Mouse (Mus musculus) embryonic stem cell, embryonic (primary cell): Measurements from ENCODE around the gene Cd40lg.

Source experiments
- CTCF ChIA-PET, 4 experiments: fragments of 300-600 bp in 2 of 4; fragments of 350-600 bp in 2 of 4; sonication (Branson Sonifier 250); formaldehyde crosslinking; loops; one replicate each; lab custom pipeline; 2022; ENCODE audit warnings: inconsistent platforms in 2 of 4; lab: Charles Lee
- POLR2A ChIA-PET, 4 experiments: fragments of 300-600 bp in 2 of 4; fragments of 350-600 bp in 2 of 4; sonication (Branson Sonifier 250); formaldehyde crosslinking; loops; one replicate each; lab custom pipeline; 2022; ENCODE audit warnings: antibody characterized with exemption in 4 of 4, inconsistent platforms in 1 of 4; lab: Charles Lee

Cd40lg gene

GRCm38 (mm10) chrX:57211876-57212275, at the start of gene Cd40lg:
Gene Cd40lg (plus strand): TSS chrX:57212143.
- POLR2A ChIA-PET: no interaction called here
- CTCF ChIA-PET: no interaction called here

GRCm38 (mm10) chrX:57166549-57166948, 45.4 kb upstream of the Cd40lg start:
- ChIA-PET CTCF (no interaction called here), POLR2A (interaction anchor here in 1 of 4 experiments (0.9 kb wide), 1 partner anchor 226 kb away, joined by 3 read pairs; the partner anchor contains the start of gene Rbmx)

- POLR2A ChIA-PET: no interaction called here
These were observed 40.7 kb upstream of the Cd40lg start for GRCm38 (mm10) chrX:57171269-57171668.

GRCm38 (mm10) chrX:57177225-57177779, 34.6 kb upstream of the Cd40lg start:
- ChIA-PET CTCF (interaction anchor here in 1 of 4 experiments (0.5 kb wide), 1 partner anchor 124 kb away, joined by 3 read pairs; no protein-coding TSS in a partner anchor), POLR2A (no interaction called here)

More at GRCm38 (mm10) chrX:57171269-57171668, 40.7 kb upstream of the Cd40lg start:
- CTCF ChIA-PET: no interaction called here

GRCm38 (mm10) chrX:57182470-57182869, 29.5 kb upstream of the Cd40lg start:
- POLR2A ChIA-PET: no interaction called here
- CTCF ChIA-PET: no interaction called here

- ChIA-PET POLR2A (no interaction called here), CTCF (no interaction called here)
These were observed 28.6 kb upstream of the Cd40lg start for GRCm38 (mm10) chrX:57183359-57183758.

GRCm38 (mm10) chrX:57187301-57187700, 24.6 kb upstream of the Cd40lg start:
- ChIA-PET CTCF (no interaction called here), POLR2A (no interaction called here)

- POLR2A ChIA-PET: interaction anchor here in 1 of 4 experiments (1.1 kb wide), 1 partner anchor 86 kb away, joined by 5 read pairs; no protein-coding TSS in a partner anchor
- CTCF ChIA-PET: no interaction called here
These were observed 22.6 kb upstream of the Cd40lg start for GRCm38 (mm10) chrX:57189335-57189734.

GRCm38 (mm10) chrX:57196319-57196718, 15.6 kb upstream of the Cd40lg start:
- ChIA-PET POLR2A (interaction anchor here in 1 of 4 experiments (1.3 kb wide), 1 partner anchor 197 kb away, joined by 4 read pairs; the partner anchor contains the start of gene Rbmx), CTCF (interaction anchor here in 1 of 4 experiments (0.5 kb wide), 1 partner anchor 10 kb away, joined by 3 read pairs; no protein-coding TSS in a partner anchor)

GRCm38 (mm10) chrX:57198036-57198435, 13.9 kb upstream of the Cd40lg start:
- POLR2A ChIA-PET: no interaction called here
- CTCF ChIA-PET: no interaction called here

GRCm38 (mm10) chrX:57200397-57200796, 11.5 kb upstream of the Cd40lg start:
- ChIA-PET CTCF (no interaction called here), POLR2A (no interaction called here)

GRCm38 (mm10) chrX:57210591-57210990, 1.4 kb upstream of the Cd40lg start:
- POLR2A ChIA-PET: no interaction called here

GRCm38 (mm10) chrX:57212862-57213261, 919 bp downstream of the Cd40lg start:
- ChIA-PET CTCF (no interaction called here), POLR2A (no interaction called here)

More at GRCm38 (mm10) chrX:57210591-57210990, 1.4 kb upstream of the Cd40lg start:
- CTCF ChIA-PET: no interaction called here

- ChIA-PET CTCF (no interaction called here), POLR2A (no interaction called here)
These were observed 3.6 kb downstream of the Cd40lg start for GRCm38 (mm10) chrX:57215495-57215894.

GRCm38 (mm10) chrX:57216271-57216670, 4.3 kb downstream of the Cd40lg start:
- ChIA-PET POLR2A (no interaction called here), CTCF (no interaction called here)

GRCm38 (mm10) chrX:57219563-57219962, 7.6 kb downstream of the Cd40lg start:
- POLR2A ChIA-PET: no interaction called here
- CTCF ChIA-PET: no interaction called here

- POLR2A ChIA-PET: no interaction called here
- CTCF ChIA-PET: no interaction called here
These were observed 9.9 kb downstream of the Cd40lg start for GRCm38 (mm10) chrX:57221881-57222280.

- ChIA-PET POLR2A (interaction anchor here in 1 of 4 experiments (0.8 kb wide), 1 partner anchor 729 kb away, joined by 8 read pairs; no protein-coding TSS in a partner anchor), CTCF (no interaction called here)
These were observed 11.4 kb downstream of the Cd40lg start for GRCm38 (mm10) chrX:57223301-57223700.

GRCm38 (mm10) chrX:57228178-57228577, 16.2 kb downstream of the Cd40lg start:
- POLR2A ChIA-PET: no interaction called here

GRCm38 (mm10) chrX:57233596-57233995, 21.7 kb downstream of the Cd40lg start:
- POLR2A ChIA-PET: interaction anchor here in 1 of 4 experiments (0.6 kb wide), 1 partner anchor 908 kb away, joined by 3 read pairs; no protein-coding TSS in a partner anchor

More at GRCm38 (mm10) chrX:57228178-57228577, 16.2 kb downstream of the Cd40lg start:
- CTCF ChIA-PET: no interaction called here

GRCm38 (mm10) chrX:57235982-57236381, 24.0 kb downstream of the Cd40lg start:
- ChIA-PET POLR2A (no interaction called here), CTCF (interaction anchor here in 2 of 4 experiments (0.7 to 1.0 kb wide), 2 partner anchors 100 to 126 kb away, joined by 3 read pairs; no protein-coding TSS in a partner anchor)

More at GRCm38 (mm10) chrX:57233596-57233995, 21.7 kb downstream of the Cd40lg start:
- CTCF ChIA-PET: no interaction called here
